Mouse (Mus musculus) neural tube, embryonic 15.5 days (tissue): ENCODE measurements around the gene Egfem1. TPM values are rescaled to one million over a fixed set of nuclear protein-coding genes. Genes with fewer than 3 reads are reported as not detected.

Source experiments
- ATAC-seq: fragments of 200-750 bp; cut with Nextera tagmentation; 2 replicates; pipeline ENCODE4 v1.8.0; 2017; ENCODE audit warnings: mild to moderate bottlenecking, moderate TSS enrichment, moderate library complexity; ENCODE audit not compliant: low FRiP score
- H3K27ac ChIP-seq: fragments of 300-500 bp; sonication (generic); replicated peaks from 2 replicates; pipeline ENCODE4 v1.5.1; 2015; ENCODE audit warnings: mild to moderate bottlenecking, inconsistent platforms
- H3K27me3 ChIP-seq: fragments of 300-500 bp; sonication (generic); replicated peaks from 2 replicates; pipeline ENCODE4 v1.6.1; 2015; ENCODE audit warnings: inconsistent platforms
- H3K36me3 ChIP-seq: fragments of 300-500 bp; sonication (generic); 2 replicates; pipeline ENCODE4 v1.6.1; 2015; ENCODE audit warnings: inconsistent platforms
- H3K4me1 ChIP-seq: fragments of 300-500 bp; sonication (generic); 2 replicates; pipeline ENCODE4 v1.6.1; 2015; ENCODE audit warnings: inconsistent platforms
- H3K4me2 ChIP-seq: fragments of 300-500 bp; sonication (generic); 2 replicates; pipeline ENCODE4 v1.6.1; 2015; ENCODE audit warnings: inconsistent platforms, mild to moderate bottlenecking, moderate library complexity
- H3K4me3 ChIP-seq: fragments of 300-500 bp; sonication (generic); replicated peaks from 2 replicates; pipeline ENCODE4 v1.5.1; 2015; ENCODE audit warnings: mild to moderate bottlenecking, inconsistent platforms
- H3K9ac ChIP-seq: fragments of 300-500 bp; sonication (generic); replicated peaks from 2 replicates; pipeline ENCODE4 v1.6.1; 2015; ENCODE audit warnings: mild to moderate bottlenecking, inconsistent platforms
- H3K9me3 ChIP-seq: fragments of 300-500 bp; sonication (generic); replicated peaks from 2 replicates; pipeline ENCODE4 v1.6.1; 2016; ENCODE audit warnings: inconsistent platforms
- WGBS: fragments of 180-500 bp; shearing (Covaris S2); methylation state at CpG from one replicate; pipeline ENCODE4 v1.1.7; 2015; ENCODE audit warnings: mixed read lengths; 5-methylcytosine and 5-hydroxymethylcytosine counted together
- polyA plus RNA-seq: library from polyadenylated mRNA; unstranded; fragments of >200 nt; fragmentation: Nextera tagmentation; extraction: Ambion mirVana; gene quantifications from 2 replicates; pipeline ENCODE4 v1.2.1, GENCODE M21; 2015

Gene Egfem1
- polyA plus RNA-seq, 1 experiment from 2014 or later: 5.1 TPM

GRCm38 (mm10) chr3:29135176-29136064, 53.6 kb downstream of the Egfem1 start:
- Histone ChIP-seq H3K9ac (no peak overlapping the region), H3K4me1 (peaks cover 26% of the 10 kb centered on the region), H3K36me3 (no peaks in the 10 kb centered on the region), H3K4me3 (no peak overlapping the region), H3K4me2 (peak overlapping the region; percentile 44), H3K27ac (no peak overlapping the region), H3K27me3 (no peaks in the 10 kb centered on the region), H3K9me3 (no peaks in the 10 kb centered on the region)
- 14% methylated on average over 9 of the region's 9 CpGs for WGBS
- peak; percentile 68; the same call in 1 of the 2 replicates for ATAC-seq

DNA sequence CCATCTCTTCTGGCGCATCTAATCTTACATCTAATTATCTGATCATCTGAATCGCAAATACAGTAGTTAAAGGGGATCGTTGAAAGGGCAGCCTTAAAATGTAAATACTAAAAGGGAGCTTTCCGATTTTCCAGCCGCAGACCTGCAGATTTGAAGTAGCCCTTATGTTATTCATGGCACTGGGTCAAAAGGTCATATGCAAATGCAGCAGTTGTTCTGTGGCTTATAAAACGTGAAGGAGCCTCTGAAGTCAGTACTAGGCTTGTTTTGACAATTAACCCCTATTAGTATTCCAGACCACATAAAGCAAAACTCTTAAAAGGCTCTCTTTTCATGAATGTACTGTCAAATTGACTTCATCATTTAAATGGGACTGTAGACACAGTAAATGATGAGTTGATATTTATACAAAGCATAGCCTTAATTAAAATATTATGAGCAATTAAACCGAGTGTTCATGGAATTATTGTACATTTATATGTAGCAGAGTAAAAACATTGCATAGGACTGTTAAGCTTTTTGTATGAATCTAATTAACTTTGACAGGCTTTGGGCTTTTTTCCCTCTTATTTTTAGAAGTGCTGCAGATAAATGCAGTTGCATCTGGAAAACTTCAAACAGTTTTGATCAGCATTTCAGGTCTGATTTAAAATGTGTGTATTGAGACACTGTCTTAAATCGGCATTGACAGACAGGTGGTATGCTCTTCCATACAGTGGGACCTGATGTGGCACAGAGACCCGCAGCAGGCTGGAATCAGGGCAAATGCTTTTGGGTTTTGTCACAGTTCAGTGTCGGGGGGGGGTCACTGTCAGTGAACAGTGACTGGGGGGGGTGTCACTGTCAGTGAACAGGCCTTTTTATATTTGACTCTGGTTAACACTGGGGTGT, 54.5 kb downstream of the Egfem1 start:
- no peak for ATAC-seq
- Histone ChIP-seq H3K9ac (no peak overlapping the region), H3K27ac (no peak overlapping the region), H3K27me3 (no peaks in the 10 kb centered on the region), H3K4me3 (no peak overlapping the region), H3K4me2 (peak overlapping the region; percentile 30), H3K4me1 (peaks cover 26% of the 10 kb centered on the region), H3K36me3 (no peaks in the 10 kb centered on the region), H3K9me3 (no peaks in the 10 kb centered on the region)
- 9% methylated on average over 10 of the region's 10 CpGs for WGBS

DNA sequence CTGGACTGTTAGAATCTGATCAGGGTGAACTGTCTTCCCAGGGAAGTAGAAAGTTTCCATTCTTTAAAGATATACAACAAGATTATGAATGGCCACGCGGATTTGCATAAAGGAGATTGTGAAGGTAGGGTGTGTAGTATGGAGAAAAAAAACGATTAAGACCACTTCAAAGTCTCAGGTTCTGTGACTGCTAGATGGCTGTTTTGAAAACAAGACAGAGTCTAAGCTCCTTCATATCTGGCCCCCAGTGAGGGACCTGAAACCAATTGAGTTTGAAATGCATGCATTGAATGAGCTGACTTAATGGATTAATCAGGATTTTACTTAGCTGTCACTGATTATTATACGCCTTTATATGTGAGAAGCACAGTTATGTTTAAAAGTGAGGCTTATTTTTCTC, 86.6 kb downstream of the Egfem1 start:
- Histone ChIP-seq H3K4me1 (no peaks in the 10 kb centered on the region), H3K36me3 (no peaks in the 10 kb centered on the region), H3K9ac (no peak overlapping the region), H3K9me3 (no peaks in the 10 kb centered on the region), H3K27me3 (no peaks in the 10 kb centered on the region), H3K27ac (no peak overlapping the region), H3K4me3 (no peak overlapping the region), H3K4me2 (no peak overlapping the region)
- 80% methylated on average over 4 of the region's 4 CpGs for WGBS
- ATAC-seq: no peak

GRCm38 (mm10) chr3:29169003-29169402, 87.2 kb downstream of the Egfem1 start:
- WGBS: 75% methylated on average over 4 of the region's 4 CpGs
- H3K4me1 ChIP-seq: no peaks in the 10 kb centered on the region
- H3K4me2 ChIP-seq: no peak overlapping the region
- H3K27ac ChIP-seq: no peak overlapping the region
- no peak for ATAC-seq
- no peaks in the 10 kb centered on the region for H3K9me3 ChIP-seq
- no peaks in the 10 kb centered on the region for H3K27me3 ChIP-seq
- H3K36me3 ChIP-seq: no peaks in the 10 kb centered on the region
- H3K9ac ChIP-seq: no peak overlapping the region
- no peak overlapping the region for H3K4me3 ChIP-seq

- H3K36me3 ChIP-seq: no peaks in the 10 kb centered on the region
- no peak for ATAC-seq
- no peaks in the 10 kb centered on the region for H3K9me3 ChIP-seq
- H3K27ac ChIP-seq: no peak overlapping the region
- H3K4me1 ChIP-seq: no peaks in the 10 kb centered on the region
- H3K27me3 ChIP-seq: no peaks in the 10 kb centered on the region
- H3K4me3 ChIP-seq: no peak overlapping the region
- H3K4me2 ChIP-seq: no peak overlapping the region
- H3K9ac ChIP-seq: no peak overlapping the region
Observed at GRCm38 (mm10) chr3:29176991-29177390, 95.2 kb downstream of the Egfem1 start.

DNA sequence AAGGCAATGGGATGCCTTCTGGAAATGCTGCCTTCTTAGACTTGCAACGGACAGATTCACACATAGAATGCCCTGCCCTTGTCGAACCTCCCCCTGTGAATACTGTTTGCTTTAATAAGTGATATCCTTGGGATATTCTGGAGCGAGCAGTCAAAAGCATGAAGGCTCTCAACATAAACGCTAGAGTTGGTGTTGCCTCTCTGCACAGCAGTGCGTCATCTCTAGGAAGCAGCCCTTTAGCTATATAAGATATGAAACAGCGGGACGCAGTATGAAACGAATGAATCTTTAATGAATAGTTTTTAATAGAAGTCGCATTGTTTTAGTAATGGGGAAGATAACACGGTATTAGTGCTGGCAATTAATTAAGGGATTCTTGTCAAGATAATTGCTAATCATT, 101.2 kb downstream of the Egfem1 start:
- WGBS: 27% methylated on average over 10 of the region's 10 CpGs
- Histone ChIP-seq H3K27ac (peak overlapping the region; percentile 28; the same call in 1 of the 2 replicates), H3K9me3 (no peaks in the 10 kb centered on the region), H3K4me2 (peak overlapping the region; percentile 15; the same call in 1 of the 2 replicates), H3K36me3 (no peaks in the 10 kb centered on the region), H3K4me3 (no peak overlapping the region), H3K4me1 (peaks cover 24% of the 10 kb centered on the region), H3K27me3 (no peaks in the 10 kb centered on the region), H3K9ac (no peak overlapping the region)
- ATAC-seq: peak; percentile 73; the same call in 1 of the 2 replicates

DNA sequence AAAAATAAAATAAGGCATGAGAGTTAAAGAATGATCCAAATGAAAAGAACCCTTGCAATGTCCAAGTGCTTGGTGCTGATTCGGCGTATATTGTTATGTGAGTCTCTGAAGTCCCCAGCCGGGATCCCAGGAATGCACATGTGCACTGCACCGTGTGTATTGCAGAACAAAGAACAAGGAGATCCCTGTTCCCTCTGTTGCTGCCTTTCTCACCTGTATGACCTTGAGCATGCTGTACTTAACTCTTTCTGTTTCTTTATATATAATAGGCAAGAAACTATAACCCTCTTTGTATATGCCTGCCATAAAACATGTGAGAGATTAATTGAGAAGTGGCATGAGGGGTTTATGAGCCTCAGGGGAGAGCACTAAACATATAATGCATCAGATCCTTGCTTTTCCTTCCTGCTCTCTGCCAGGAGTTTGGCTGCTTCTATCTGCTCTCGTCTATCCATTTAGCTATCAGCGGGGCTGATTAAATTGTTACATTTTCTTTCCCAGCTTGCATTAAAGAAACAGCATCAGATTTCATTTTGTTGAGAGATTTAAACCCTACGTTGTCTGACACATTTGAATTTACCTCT, 101.9 kb downstream of the Egfem1 start:
- ATAC-seq: peak; percentile 60
- peak overlapping the region; percentile 56 for H3K27ac ChIP-seq
- H3K36me3 ChIP-seq: no peaks in the 10 kb centered on the region
- no peak overlapping the region for H3K4me3 ChIP-seq
- H3K9me3 ChIP-seq: no peaks in the 10 kb centered on the region
- peaks cover 24% of the 10 kb centered on the region for H3K4me1 ChIP-seq
- 0 out of 2 replicates have a peak overlapping the region, but pooled peaks have one; percentile 5 for H3K9ac ChIP-seq
- no peaks in the 10 kb centered on the region for H3K27me3 ChIP-seq
- peak overlapping the region; percentile 27 for H3K4me2 ChIP-seq
- WGBS: 13% methylated on average over 7 of the region's 7 CpGs

DNA sequence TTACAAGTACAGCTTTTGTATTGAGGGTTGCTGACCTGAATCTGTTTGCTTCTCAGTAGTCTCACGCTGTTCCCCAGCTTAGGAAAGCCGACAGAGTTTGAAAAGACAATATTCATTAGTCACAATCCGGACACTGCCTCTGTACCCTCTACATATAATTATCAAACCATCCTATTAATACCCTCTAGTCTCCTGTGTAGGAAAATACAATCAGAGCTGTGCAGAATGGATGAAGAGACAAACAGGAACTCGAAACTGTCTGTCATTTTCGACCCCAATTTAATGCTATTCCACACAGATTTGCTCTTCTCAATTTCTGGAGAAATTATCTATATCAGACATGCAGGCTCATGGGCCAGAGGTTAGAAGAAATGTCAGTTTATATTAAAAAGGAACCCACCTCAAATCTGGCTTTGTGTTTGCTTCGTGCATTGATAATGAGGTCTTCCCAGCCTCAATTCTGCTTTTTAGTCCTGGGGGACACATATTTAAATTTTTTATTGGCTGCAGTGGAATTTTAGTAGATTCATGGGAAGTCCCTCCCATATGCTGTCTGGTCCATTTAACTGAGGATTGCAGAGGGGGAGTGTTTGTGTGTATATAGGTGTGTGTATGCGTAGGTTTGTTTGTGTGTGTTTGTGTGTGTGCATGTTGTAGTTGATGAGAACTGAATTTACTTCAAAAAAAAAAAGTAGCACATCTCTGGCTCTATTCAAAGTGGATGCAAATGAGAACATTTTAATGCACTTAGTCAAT, 102.8 kb downstream of the Egfem1 start:
- H3K36me3 ChIP-seq: no peaks in the 10 kb centered on the region
- peak; percentile 29; the same call in 1 of the 2 replicates for ATAC-seq
- H3K9ac ChIP-seq: no peak overlapping the region
- no peaks in the 10 kb centered on the region for H3K9me3 ChIP-seq
- H3K4me2 ChIP-seq: peak overlapping the region; percentile 7; the same call in 1 of the 2 replicates
- H3K4me1 ChIP-seq: peaks cover 24% of the 10 kb centered on the region
- H3K27ac ChIP-seq: no peak overlapping the region; the same call in 1 of the 2 replicates
- 31% methylated on average over 7 of the region's 7 CpGs for WGBS
- H3K27me3 ChIP-seq: no peaks in the 10 kb centered on the region
- H3K4me3 ChIP-seq: no peak overlapping the region

DNA sequence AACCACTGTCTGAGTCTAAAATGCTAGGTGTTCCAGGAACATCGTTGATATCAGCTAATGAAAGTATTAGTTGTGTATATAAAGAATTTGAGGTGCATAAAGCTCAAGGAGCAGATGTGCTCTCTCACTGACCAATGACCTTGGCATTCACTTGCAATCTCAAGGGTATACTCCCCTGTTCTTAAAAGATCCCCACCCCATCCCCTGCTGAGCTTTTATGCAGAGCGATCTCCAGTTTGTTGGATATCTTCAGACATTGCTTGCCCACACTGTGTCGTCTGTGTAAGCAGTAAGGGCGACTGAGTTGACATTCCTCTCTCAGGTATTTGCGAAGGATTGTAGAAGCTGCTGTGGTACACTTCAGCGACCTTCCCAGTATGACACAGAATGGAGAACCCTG, 108.4 kb downstream of the Egfem1 start:
- 77% methylated on average over 6 of the region's 6 CpGs for WGBS
- Histone ChIP-seq H3K27ac (no peak overlapping the region), H3K36me3 (no peaks in the 10 kb centered on the region), H3K4me1 (no peaks in the 10 kb centered on the region), H3K4me3 (no peak overlapping the region), H3K27me3 (no peaks in the 10 kb centered on the region), H3K9me3 (no peaks in the 10 kb centered on the region), H3K4me2 (no peak overlapping the region), H3K9ac (no peak overlapping the region)
- ATAC-seq: no peak

- 70% methylated on average over 10 of the region's 10 CpGs for WGBS
- no peaks in the 10 kb centered on the region for H3K9me3 ChIP-seq
- ATAC-seq: no peak
Observed at GRCm38 (mm10) chr3:29197727-29198512, 116.1 kb downstream of the Egfem1 start.

More at GRCm38 (mm10) chr3:29197727-29198512, 116.1 kb downstream of the Egfem1 start:
- Histone ChIP-seq H3K36me3 (no peaks in the 10 kb centered on the region), H3K9ac (no peak overlapping the region), H3K4me2 (no peak overlapping the region), H3K27ac (no peak overlapping the region), H3K4me3 (no peak overlapping the region), H3K4me1 (no peaks in the 10 kb centered on the region), H3K27me3 (no peaks in the 10 kb centered on the region)
